Mouse (Mus musculus) heart, postnatal 4 days (tissue): ENCODE results near the gene Mitf. TPM values are rescaled to one million over a fixed set of nuclear protein-coding genes. Genes with fewer than 3 reads are reported as not detected.

Source experiments
- DNase-seq: peaks from one replicate; pipeline ENCODE4 v3.0.0; 2021
- total RNA-seq, 2 experiments: library from RNA; stranded (reverse); gene quantifications; 2 replicates each; pipeline ENCODE4 v1.2.3; 2021

The Mitf gene
- total RNA-seq, 2 experiments from 2014 or later, result 43.5 to 50.1 TPM

- DNase-seq, result no peak
Measured at GRCm38 (mm10) chr6:97882931-97883330, 76.1 kb downstream of the Mitf start.

- peak; percentile 61 for DNase-seq
Measured at GRCm38 (mm10) chr6:97883496-97883895, 76.6 kb downstream of the Mitf start.

DNA sequence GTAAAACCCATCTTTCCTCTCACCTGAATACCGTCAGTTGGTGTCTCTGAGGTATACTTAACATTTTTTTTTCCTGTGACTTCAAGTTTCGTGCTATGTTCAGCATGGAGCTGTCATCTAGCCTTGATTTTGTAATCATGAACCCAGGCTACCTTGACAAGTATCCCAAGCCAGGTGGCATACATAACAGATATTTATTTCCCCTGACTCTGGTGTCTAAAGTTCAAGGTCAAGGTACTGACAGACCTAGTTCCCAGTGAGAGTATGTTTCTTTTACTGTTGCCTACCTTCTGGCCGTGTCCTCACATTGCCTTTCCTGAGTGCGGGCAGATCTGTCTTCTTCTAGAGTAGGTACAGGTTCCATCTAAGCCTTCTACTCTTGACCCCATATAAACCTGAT is 78.1 kb downstream of the Mitf start:
- no peak for DNase-seq

DNA sequence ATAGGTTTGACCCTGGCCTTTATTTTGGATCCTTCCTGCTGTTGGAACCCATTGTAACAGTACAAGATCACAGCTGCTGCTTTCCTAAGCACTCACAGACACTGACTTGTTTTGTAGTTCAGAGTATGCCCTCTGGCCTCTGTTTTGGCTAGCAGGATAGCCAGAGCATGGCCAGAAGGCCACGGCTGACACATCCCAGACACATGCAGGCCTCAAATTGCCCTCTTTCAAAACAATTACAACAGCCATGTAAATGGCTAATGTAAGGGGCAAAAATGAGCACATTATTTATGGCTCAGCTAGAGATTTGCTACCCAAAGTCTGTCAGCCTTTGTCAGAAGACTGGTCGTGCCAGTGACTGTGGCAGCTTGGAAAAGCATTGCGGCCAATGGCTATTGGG is 78.8 kb downstream of the Mitf start:
- no peak for DNase-seq

DNA sequence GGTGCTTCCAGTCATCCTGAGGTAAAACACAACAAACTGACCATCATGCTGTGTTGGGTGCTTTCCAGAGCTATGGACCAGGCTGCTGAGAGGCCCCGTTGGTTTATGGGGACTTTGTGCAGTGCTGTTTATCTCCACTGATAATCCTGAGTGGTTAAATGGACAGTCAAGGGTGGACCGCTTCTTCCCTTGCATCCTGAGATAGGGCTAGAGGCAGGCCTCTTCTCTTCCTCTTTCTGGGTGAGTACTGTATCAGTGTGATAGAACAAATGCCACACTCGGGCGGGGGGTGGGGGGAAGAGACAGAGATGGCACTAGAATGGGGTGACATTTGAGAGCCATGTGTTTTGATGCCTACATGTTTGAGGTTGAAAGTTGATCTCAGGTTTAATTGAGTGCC is 81.0 kb downstream of the Mitf start:
- no peak for DNase-seq

DNA sequence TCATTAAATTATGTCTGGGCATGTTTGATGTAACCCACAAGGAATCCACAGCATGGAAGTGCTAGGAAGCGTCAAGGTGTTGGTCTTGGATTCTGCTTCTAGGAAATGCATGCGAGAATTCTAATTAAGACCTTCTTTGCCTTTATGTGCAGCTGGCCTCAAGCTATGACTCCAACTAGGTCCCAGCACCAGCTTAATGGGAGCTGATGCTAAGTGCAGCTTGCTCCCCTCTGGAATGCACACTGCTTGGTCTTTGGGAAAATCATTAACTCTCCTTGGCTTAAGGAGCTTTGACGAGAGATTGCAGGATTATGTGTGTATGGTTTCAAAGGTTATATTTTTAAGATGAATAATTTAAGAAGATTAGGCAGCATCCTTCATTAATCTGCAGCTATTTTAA is 81.7 kb downstream of the Mitf start:
- no peak for DNase-seq

DNA sequence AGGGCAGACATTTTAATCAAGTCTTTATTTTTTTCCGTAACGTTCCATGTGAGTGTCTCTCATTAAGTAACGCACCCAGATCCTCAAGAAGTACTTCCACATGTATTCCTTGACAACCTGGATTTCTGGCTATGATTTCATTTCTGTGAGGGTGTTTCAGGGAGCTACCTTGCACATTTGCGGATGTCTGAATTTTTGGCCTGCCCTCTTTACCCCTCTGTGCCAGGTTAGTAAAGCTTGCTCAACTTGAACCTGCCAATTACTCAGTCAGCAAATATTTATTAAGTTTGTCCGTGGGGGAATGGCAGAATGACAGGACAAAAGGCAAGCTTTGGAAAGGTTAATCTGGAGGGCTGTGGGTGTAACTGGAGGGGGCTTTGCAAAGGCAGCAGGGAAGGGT is 86.7 kb downstream of the Mitf start:
- no peak for DNase-seq

- no peak for DNase-seq
Measured at GRCm38 (mm10) chr6:97897191-97897590, 90.3 kb downstream of the Mitf start.

- DNase-seq, result no peak
Measured at GRCm38 (mm10) chr6:97898085-97898484, 91.2 kb downstream of the Mitf start.

GRCm38 (mm10) chr6:97901561-97901960 is 94.7 kb downstream of the Mitf start:
- peak; percentile 49 for DNase-seq

DNA sequence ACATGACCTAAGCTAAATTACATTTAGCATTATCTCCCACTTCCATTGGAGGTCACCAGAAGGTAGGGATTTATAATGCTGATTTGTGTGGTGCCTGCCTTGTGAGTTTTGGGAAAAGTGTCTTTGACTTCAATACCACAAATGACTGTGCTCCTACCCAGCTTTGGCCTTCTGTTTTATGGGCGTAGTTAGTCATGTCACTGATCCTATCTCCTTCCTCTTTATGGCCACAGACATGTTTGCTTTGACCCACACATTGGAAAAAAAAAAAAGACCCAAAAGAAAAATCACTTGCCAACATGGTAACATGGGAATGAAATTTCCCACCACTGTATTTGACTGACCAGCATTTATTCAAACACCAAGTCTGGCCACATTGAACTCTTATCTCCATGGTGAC is 95.4 kb downstream of the Mitf start:
- no peak for DNase-seq

GRCm38 (mm10) chr6:97914768-97915167 is 107.9 kb downstream of the Mitf start:
- no peak for DNase-seq

- no peak for DNase-seq
Measured at GRCm38 (mm10) chr6:97916386-97916903, 109.6 kb downstream of the Mitf start.

DNA sequence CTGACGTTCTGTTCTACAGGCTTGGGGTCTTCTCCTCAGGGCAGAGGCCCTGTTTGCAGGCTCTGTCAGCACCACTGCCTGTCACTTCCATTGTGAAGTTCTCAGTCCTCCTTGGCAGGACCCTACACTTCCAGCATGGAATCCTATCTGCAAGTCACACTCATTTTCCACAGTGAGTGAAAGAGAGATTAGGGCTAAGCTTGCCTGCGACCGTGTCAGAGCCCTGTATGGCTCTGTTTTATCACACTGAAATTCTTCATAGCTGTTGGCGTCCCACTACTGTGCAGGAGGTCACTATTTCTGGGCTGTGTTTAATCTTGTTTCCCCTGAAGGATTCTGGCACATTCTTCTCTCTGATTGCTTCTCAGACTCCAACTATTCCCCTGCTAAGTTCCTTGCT is 111.2 kb downstream of the Mitf start:
- peak; percentile 50 for DNase-seq

GRCm38 (mm10) chr6:97918481-97918880 is 111.6 kb downstream of the Mitf start:
- DNase-seq, result no peak

DNA sequence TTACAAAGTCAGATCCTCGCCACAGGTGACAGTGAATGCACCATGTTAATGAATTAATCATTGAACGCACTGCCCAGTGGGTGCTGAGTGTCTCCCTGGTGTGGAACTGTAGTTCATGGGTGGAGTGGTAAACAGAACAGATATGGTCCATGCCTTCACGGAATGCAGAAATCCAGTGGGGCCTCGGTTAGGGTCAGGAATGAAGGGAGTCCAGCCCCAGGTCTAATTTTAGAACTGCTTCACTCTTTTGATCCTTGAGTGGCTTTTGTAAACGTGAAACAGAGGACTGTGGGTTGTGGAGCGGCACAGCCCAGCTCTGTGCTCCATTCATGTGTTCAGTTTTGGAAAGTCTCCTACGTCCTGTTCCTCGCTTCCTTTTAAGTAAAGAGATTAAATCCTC is 112.4 kb downstream of the Mitf start:
- DNase-seq, result peak; percentile 44

GRCm38 (mm10) chr6:97921591-97921990 is 114.7 kb downstream of the Mitf start:
- no peak for DNase-seq

DNA sequence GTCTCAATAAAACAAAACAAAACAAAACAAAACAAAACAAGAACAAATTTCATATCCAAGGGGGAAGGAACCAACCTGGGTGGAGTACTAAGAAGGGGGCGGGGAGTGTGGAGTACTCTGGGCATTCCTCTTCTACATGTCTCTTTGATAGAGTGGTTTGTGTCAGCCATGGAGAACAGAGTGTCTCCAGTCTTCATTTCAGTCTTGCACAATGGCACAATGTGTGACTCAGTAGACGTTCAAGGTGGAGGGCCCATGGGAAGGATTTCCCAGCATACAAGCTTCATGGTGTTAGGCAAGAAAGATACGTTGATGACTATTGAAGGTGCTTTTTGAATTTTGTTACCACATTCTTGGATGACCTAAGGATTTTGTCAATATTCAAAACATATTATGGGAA is 117.4 kb downstream of the Mitf start:
- DNase-seq, result no peak

GRCm38 (mm10) chr6:97929051-97929450 is 122.2 kb downstream of the Mitf start:
- peak; percentile 17 for DNase-seq

GRCm38 (mm10) chr6:97929466-97929865 is 122.6 kb downstream of the Mitf start:
- DNase-seq, result peak; percentile 60

DNA sequence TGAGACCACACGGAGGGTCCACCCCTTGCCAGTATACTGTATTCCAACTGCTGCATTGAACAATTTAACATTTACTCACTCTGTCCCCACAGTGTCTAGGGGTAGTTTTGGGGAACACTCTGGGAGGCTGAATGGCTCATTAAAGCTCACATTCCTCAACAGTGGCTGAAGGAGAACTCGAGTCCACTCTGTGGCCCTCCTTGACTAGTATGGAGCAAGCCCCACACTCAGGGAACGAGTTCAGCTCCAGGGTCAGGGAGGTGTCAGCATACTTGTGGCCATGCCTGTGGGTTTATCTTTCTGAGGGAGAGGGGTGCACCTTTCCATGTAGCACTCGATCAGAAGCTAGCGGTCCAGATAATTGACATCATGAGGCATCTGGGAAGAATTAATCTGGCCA is 130.3 kb downstream of the Mitf start:
- DNase-seq, result no peak

DNA sequence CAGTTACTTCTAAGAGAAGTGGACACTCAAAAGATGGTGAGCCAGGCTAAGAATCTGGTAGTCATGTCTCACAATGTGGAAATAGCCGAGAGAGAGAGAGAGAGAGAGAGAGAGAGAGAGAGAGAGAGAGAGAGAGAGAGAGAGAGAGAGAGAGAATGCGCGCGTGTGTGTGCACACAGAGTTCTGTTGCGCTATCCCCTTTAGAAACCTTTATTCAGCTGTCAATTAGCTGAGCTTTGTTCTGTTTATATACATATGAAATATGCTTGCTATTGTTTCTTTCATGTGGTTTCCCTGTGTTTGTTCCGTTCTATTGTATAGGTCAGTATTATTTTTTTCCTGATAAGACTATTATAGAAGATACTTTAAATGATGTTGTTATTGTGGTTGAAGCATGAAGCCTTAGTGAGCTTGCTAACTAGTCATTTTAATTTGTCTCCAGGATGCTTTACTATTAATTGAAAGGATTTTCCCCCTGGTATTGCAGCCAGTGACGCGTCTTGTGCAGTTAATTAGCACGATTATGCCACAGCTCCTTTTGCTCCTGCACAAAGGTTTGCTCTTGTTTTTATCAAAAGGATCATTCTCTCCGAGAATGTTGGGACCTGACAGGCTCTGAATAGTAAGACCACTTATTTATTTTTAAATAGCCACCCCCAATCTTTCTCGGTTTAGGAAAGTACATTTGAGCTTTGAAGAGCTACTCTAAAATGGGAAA is 131.2 kb downstream of the Mitf start:
- no peak for DNase-seq

DNA sequence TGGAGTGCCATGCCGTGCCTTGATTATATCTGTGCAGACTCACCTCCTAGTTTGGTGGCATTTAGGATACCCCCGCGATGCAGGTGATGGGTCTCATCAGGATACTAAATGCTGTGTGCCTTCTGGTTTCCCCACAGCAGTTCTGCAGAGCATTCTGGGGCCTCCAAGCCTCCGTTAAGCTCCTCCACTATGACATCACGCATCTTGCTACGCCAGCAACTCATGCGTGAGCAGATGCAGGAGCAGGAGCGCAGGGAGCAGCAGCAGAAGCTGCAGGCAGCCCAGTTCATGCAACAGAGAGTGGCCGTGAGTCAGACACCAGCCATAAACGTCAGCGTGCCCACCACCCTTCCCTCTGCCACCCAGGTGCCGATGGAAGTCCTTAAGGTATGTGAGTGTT is 134.1 kb downstream of the Mitf start:
- DNase-seq, result no peak

- DNase-seq, result no peak
Measured at GRCm38 (mm10) chr6:97950033-97950881, 143.4 kb downstream of the Mitf start.
